Mouse (Mus musculus): Measurements from ENCODE around the gene Riiad1. TPM values are rescaled to one million over a fixed set of nuclear protein-coding genes. Genes with fewer than 3 reads are reported as not detected.

Riiad1 gene
- total RNA-seq, 2 experiments from 2014 or later: not detected

GRCm38 (mm10) chr3:94465632-94466430 lies 14.3 kb downstream of the Riiad1 start:
- no peak for ATAC-seq (replicated peaks; ENCODE audit: low FRiP score, poor library complexity, severe bottlenecking)

GRCm38 (mm10) chr3:94463926-94464578 lies 16.1 kb downstream of the Riiad1 start:
- ATAC-seq (replicated peaks; ENCODE audit: low FRiP score, poor library complexity, severe bottlenecking): no peak

- ATAC-seq (replicated peaks; ENCODE audit: low FRiP score, poor library complexity, severe bottlenecking): no peak
These were observed 20.3 kb downstream of the Riiad1 start for GRCm38 (mm10) chr3:94459834-94460233.

GRCm38 (mm10) chr3:94457055-94457454 lies 23.1 kb downstream of the Riiad1 start:
- no peak for ATAC-seq (replicated peaks; ENCODE audit: low FRiP score, poor library complexity, severe bottlenecking)

- peak; percentile 89 for ATAC-seq (replicated peaks; ENCODE audit: low FRiP score, poor library complexity, severe bottlenecking)
These were observed 23.6 kb downstream of the Riiad1 start for GRCm38 (mm10) chr3:94456529-94457000.

- no peak for ATAC-seq (replicated peaks; ENCODE audit: low FRiP score, poor library complexity, severe bottlenecking)
These were observed 30.8 kb downstream of the Riiad1 start for GRCm38 (mm10) chr3:94449377-94449776.

- peak; percentile 69; the same call in 1 of the 2 replicates for ATAC-seq (replicated peaks; ENCODE audit: low FRiP score, poor library complexity, severe bottlenecking)
These were observed 36.6 kb downstream of the Riiad1 start, which contains the start of gene Oaz3 for GRCm38 (mm10) chr3:94443597-94443964. Gene Oaz3 (minus strand): TSS chr3:94443915.

- ATAC-seq (replicated peaks; ENCODE audit: low FRiP score, poor library complexity, severe bottlenecking): peak; percentile 98
These were observed 37.1 kb downstream of the Riiad1 start, which contains the start of gene Mrpl9 for GRCm38 (mm10) chr3:94442951-94443596. Gene Mrpl9 (plus strand): TSS chr3:94443318.

- ATAC-seq (replicated peaks; ENCODE audit: low FRiP score, poor library complexity, severe bottlenecking): no peak
These were observed 39.0 kb downstream of the Riiad1 start for GRCm38 (mm10) chr3:94441182-94441581.

- no peak for ATAC-seq (replicated peaks; ENCODE audit: low FRiP score, poor library complexity, severe bottlenecking)
These were observed 43.7 kb downstream of the Riiad1 start for GRCm38 (mm10) chr3:94436420-94436819.

GRCm38 (mm10) chr3:94434305-94434704 lies 45.8 kb downstream of the Riiad1 start:
- no peak for ATAC-seq (replicated peaks; ENCODE audit: low FRiP score, poor library complexity, severe bottlenecking)

GRCm38 (mm10) chr3:94430980-94431379 lies 49.2 kb downstream of the Riiad1 start:
- ATAC-seq (replicated peaks; ENCODE audit: low FRiP score, poor library complexity, severe bottlenecking): no peak

Other genes with a start within 250 kb of the Riiad1 start
- not detected in 2 replicates for gene Gm4778, start 216.3 kb downstream of the Riiad1 start, total RNA-seq (2015; ENCODE audit: low replicate concordance)
- gene Gm4778, start 216.3 kb downstream of the Riiad1 start, total RNA-seq (2017; ENCODE audit: low replicate concordance): not detected in 2 replicates
- gene Them4, start 170.3 kb downstream of the Riiad1 start, total RNA-seq (2015; ENCODE audit: low replicate concordance): 2.9 TPM in 1 of 2 replicates, not detected in the other
- 0.84 and 1.2 TPM in 2 replicates for gene Them4, start 170.3 kb downstream of the Riiad1 start, total RNA-seq (2017; ENCODE audit: low replicate concordance)
- not detected in 2 replicates for gene Them5, start 138.2 kb downstream of the Riiad1 start, total RNA-seq (2015; ENCODE audit: low replicate concordance)
- not detected in 2 replicates for gene Them5, start 138.2 kb downstream of the Riiad1 start, total RNA-seq (2017; ENCODE audit: low replicate concordance)
- not detected in 2 replicates for gene C2cd4d, start 117.9 kb downstream of the Riiad1 start, total RNA-seq (2015; ENCODE audit: low replicate concordance)
- not detected in 2 replicates for gene C2cd4d, start 117.9 kb downstream of the Riiad1 start, total RNA-seq (2017; ENCODE audit: low replicate concordance)
- not detected in 2 replicates for gene Rorc, start 107.5 kb downstream of the Riiad1 start, total RNA-seq (2015; ENCODE audit: low replicate concordance)
- not detected in 2 replicates for gene Rorc, start 107.5 kb downstream of the Riiad1 start, total RNA-seq (2017; ENCODE audit: low replicate concordance)
- gene Lingo4, start 81.8 kb downstream of the Riiad1 start, total RNA-seq (2015; ENCODE audit: low replicate concordance): not detected in 2 replicates
- gene Lingo4, start 81.8 kb downstream of the Riiad1 start, total RNA-seq (2017; ENCODE audit: low replicate concordance): not detected in 2 replicates
- 1.9 and 6.5 TPM in 2 replicates for gene Tdrkh, start 67.1 kb downstream of the Riiad1 start, total RNA-seq (2015; ENCODE audit: low replicate concordance)
- gene Tdrkh, start 67.1 kb downstream of the Riiad1 start, total RNA-seq (2017; ENCODE audit: low replicate concordance): 1.7 TPM in 1 of 2 replicates, not detected in the other
- 11.5 and 20.8 TPM in 2 replicates for gene Mrpl9, start 37.0 kb downstream of the Riiad1 start, total RNA-seq (2015; ENCODE audit: low replicate concordance)
- gene Mrpl9, start 37.0 kb downstream of the Riiad1 start, total RNA-seq (2017; ENCODE audit: low replicate concordance): 10.5 and 13.0 TPM in 2 replicates
- gene Oaz3, start 36.4 kb downstream of the Riiad1 start, total RNA-seq (2015; ENCODE audit: low replicate concordance): not detected in 2 replicates
- gene Oaz3, start 36.4 kb downstream of the Riiad1 start, total RNA-seq (2017; ENCODE audit: low replicate concordance): not detected in 2 replicates
- gene Celf3, start 2.0 kb downstream of the Riiad1 start, total RNA-seq (2015; ENCODE audit: low replicate concordance): not detected in 2 replicates
- gene Celf3, start 2.0 kb downstream of the Riiad1 start, total RNA-seq (2017; ENCODE audit: low replicate concordance): not detected in 2 replicates
- gene Snx27, start 102.4 kb upstream of the Riiad1 start, total RNA-seq (2015; ENCODE audit: low replicate concordance): 6.7 and 9.8 TPM in 2 replicates
- gene Snx27, start 102.4 kb upstream of the Riiad1 start, total RNA-seq (2017; ENCODE audit: low replicate concordance): 13.0 and 13.8 TPM in 2 replicates
- gene Gm10972, start 162.8 kb upstream of the Riiad1 start, total RNA-seq (2015; ENCODE audit: low replicate concordance): not detected in 2 replicates
- not detected in 2 replicates for gene Gm10972, start 162.8 kb upstream of the Riiad1 start, total RNA-seq (2017; ENCODE audit: low replicate concordance)
- gene Tuft1, start 178.5 kb upstream of the Riiad1 start, total RNA-seq (2015; ENCODE audit: low replicate concordance): 0.77 and 2.5 TPM in 2 replicates
- gene Tuft1, start 178.5 kb upstream of the Riiad1 start, total RNA-seq (2017; ENCODE audit: low replicate concordance): 4.5 and 10.5 TPM in 2 replicates
- not detected in 2 replicates for gene Selenbp2, start 213.2 kb upstream of the Riiad1 start, total RNA-seq (2015; ENCODE audit: low replicate concordance)
- 0.43 and 4.3 TPM in 2 replicates for gene Selenbp2, start 213.2 kb upstream of the Riiad1 start, total RNA-seq (2017; ENCODE audit: low replicate concordance)

All from erythroblast, adult 5-6 weeks (primary cell).